Mouse (Mus musculus) MEL (cell line): ENCODE results near the gene Kcnb1.

Source experiments
- CHD2 ChIP-seq: IDR thresholded peaks from 2 replicates; pipeline ENCODE4 v1.6.1; 2011; ENCODE audit warnings: low read length, improper control_type of control experiment
- CTCF ChIP-seq, 3 experiments: IDR thresholded peaks in 2 of 3; conservative IDR thresholded peaks in 1 of 3; 2 replicates each; pipeline ENCODE4 v1.5.1; 2011 to 2012; ENCODE audit warnings: low read length in 3 of 3, low read depth in 2 of 3, mild to moderate bottlenecking in 2 of 3, improper control_type of control experiment in 1 of 3, inconsistent platforms in 1 of 3, mixed read lengths in 1 of 3, moderate library complexity in 1 of 3; ENCODE audit not compliant: control insufficient read depth in 1 of 3, insufficient read depth in 1 of 3, poor library complexity in 1 of 3, severe bottlenecking in 1 of 3
- ETS1 ChIP-seq: IDR thresholded peaks from 2 replicates; pipeline ENCODE4 v1.6.1; 2012; ENCODE audit warnings: low read depth, mild to moderate bottlenecking, inconsistent platforms, low read length, improper control_type of control experiment, moderate library complexity
- POLR2A ChIP-seq, 2 experiments: IDR thresholded peaks; 2 replicates each; pipeline ENCODE4 v1.6.1; 2011 to 2012; ENCODE audit warnings: low read length in 2 of 2, mild to moderate bottlenecking in 2 of 2, control low read depth in 1 of 2, improper control_type of control experiment in 1 of 2, low read depth in 1 of 2, moderate library complexity in 1 of 2; ENCODE audit not compliant: control insufficient read depth in 1 of 2, insufficient read depth in 1 of 2, poor library complexity in 1 of 2
- ZKSCAN1 ChIP-seq: IDR thresholded peaks from 2 replicates; pipeline ENCODE4 v1.6.1; 2012; ENCODE audit warnings: low read depth, mild to moderate bottlenecking, inconsistent platforms, low read length, improper control_type of control experiment, moderate library complexity

DNA sequence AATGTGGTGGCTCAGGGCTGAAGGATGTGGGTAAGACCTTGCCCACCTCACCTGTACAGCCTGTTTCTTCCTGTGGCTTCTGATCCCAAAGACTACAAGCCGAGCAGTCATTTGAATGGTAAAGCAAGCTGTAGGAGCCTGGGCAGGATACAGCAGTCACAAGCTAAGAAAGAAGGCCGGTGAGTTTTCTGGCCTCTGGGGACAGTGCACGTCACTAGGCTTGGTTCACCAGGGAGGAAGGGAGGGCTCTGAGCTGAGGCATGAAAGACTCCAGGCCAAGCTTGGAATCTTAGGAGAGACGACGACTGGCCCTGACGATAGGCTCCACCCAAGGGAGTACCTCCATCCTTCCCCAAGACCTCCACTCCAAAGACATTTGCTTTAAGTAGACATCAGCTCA is 51.3 kb downstream of the Kcnb1 start:
- no peak for TF ChIP-seq CTCF (IDR thresholded peaks at IDR 0.05 in 2 of 3, conservative IDR thresholded peaks at IDR 0.05 in 1 of 3; ENCODE audit: control insufficient read depth in 1 of 3, insufficient read depth in 1 of 3, low read depth in 2 of 3, low read length in 3 of 3, poor library complexity in 1 of 3, severe bottlenecking in 1 of 3)
- no peak for TF ChIP-seq POLR2A (IDR thresholded peaks at IDR 0.05; ENCODE audit: control insufficient read depth in 1 of 2, insufficient read depth in 1 of 2, low read depth in 1 of 2, low read length in 2 of 2, poor library complexity in 1 of 2)
- no peak for TF ChIP-seq ETS1
- TF ChIP-seq CHD2, result no peak
- TF ChIP-seq ZKSCAN1, result no peak
